Mouse (Mus musculus) lung, adult 2 months (tissue): Measurements from ENCODE around the gene Ugt1a5. TPM values are rescaled to one million over a fixed set of nuclear protein-coding genes. Genes with fewer than 3 reads are reported as not detected.
A peak's percentile ranks its signal among the peaks of the same experiment; 100 is the strongest.

Experiments
- DNase-seq: peaks from one replicate; pipeline ENCODE4 v3.0.0; 2022
- H3K4me1 ChIP-seq: fragments of 200-500 bp; 2 replicates; pipeline ENCODE4 v1.6.1; 2011; ENCODE audit warnings: low read length; ENCODE audit not compliant: control insufficient read depth, insufficient read depth
- H3K4me3 ChIP-seq: fragments of 200-500 bp; replicated peaks from 2 replicates; pipeline ENCODE3; 2011; ENCODE audit warnings: low read depth, mild to moderate bottlenecking, control low read depth, low read length; ENCODE audit errors: extremely low read depth
- CTCF ChIP-seq: fragments of 200-500 bp; IDR thresholded peaks from 2 replicates; pipeline ENCODE4 v1.5.1; 2011; ENCODE audit warnings: mild to moderate bottlenecking, low read length, control low read depth; ENCODE audit not compliant: insufficient read depth
- POLR2A ChIP-seq: fragments of 200-500 bp; IDR thresholded peaks from 2 replicates; pipeline ENCODE4 v1.6.1; 2011; ENCODE audit warnings: low read depth, mild to moderate bottlenecking, control low read depth, low read length, borderline replicate concordance; ENCODE audit errors: extremely low read depth
- WGBS: fragments of 180-500 bp; shearing (Covaris S2); methylation state at CpG from one replicate; pipeline ENCODE4 v1.1.7; 2018; 5-methylcytosine and 5-hydroxymethylcytosine counted together
- polyA plus RNA-seq: library from polyadenylated mRNA; depleted of rRNA; stranded (reverse); fragments of >200 nt; gene quantifications from 2 replicates; pipeline ENCODE4 v1.2.3, GENCODE M21; 2012

Ugt1a5 gene
- polyA plus RNA-seq, 1 experiment, result 0.36 TPM

DNA sequence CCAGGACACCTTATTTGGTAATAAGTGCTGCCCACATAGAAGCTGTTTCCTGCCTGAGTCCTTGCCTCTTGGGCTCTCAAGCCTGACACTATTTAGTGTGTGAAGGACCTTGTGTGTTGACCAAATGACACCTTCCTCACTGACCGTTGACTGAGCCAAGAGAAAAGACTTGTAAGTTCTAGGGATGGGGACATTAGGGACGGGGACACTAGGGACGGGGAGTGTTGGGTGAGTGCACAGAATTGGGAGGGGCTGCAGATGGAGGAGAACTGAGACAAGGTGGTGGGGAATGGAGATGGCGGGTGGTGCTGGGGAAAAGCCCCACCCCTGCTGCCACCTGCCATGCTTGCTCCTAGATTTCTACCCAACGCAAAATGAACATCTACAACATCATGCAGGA is 64.2 kb downstream of the Ugt1a5 start:
- 82% methylated on average over 5 of the region's 5 CpGs for WGBS
- peak; percentile 10 for DNase-seq
- no peaks in the 10 kb centered on the region for H3K4me1 ChIP-seq
- H3K4me3 ChIP-seq, result no peak overlapping the region
- no peak for TF ChIP-seq POLR2A
- TF ChIP-seq CTCF, result no peak

DNA sequence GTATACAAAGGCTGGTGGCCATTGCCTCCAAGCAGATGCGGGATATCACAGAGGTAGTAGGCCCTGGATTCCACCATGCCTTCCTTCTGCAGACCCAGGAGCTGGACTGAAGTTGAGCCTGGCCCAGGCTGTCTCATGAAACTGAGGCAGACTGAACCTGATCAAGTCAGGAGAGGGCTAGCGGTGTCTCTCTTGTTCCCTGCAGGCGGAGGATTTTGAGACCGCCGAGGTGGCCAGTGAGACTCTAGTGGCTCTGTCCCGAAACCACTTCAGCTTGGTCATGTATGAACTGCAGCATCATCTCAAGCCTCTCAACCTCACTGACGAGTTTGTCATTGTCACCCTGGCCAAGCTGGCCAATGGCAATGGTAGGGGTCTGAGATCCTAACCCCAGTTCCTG is 64.6 kb downstream of the Ugt1a5 start:
- TF ChIP-seq POLR2A, result no peak
- no peak for TF ChIP-seq CTCF
- no peak for DNase-seq
- 67% methylated on average over 7 of the region's 7 CpGs for WGBS

DNA sequence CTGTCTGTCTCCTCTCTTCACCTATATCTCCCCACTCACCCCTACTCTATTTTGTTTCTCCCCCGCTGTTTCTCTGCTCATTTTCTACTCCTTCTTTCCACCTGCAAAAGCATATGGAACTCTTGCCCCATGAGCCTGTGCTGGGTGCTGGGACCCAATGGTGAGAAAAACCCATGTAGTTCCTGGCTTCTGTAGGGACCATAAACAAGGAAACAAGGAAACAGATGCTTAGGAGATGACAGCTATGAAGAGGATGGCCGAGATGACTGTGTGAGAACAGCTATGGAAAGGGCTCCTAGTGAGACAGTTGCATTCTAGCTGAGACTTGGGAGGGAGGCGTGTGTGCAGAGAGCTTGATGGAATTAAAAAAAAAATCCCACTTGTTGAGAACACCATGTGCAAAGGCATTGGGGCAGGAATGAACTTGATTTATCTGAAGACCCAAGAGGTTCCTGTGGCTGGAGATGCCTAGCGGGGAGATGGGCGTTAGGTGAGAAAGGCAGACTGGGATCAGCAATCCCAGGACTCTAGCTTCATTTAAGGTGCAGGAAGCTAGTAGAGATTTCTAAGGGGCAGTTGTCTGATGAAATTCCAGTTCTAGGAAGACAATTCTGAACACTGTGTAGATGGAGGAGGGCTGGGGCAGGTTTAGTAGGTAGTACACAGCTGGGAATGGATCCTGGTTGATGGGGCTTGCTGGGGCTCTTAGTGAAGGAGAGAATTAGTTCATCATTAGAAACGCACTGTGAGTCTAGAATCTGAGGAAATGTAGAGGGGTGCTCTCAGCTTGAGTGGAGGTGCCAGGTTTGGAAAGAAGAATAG is 65.4 kb downstream of the Ugt1a5 start:
- H3K4me3 ChIP-seq, result no peak overlapping the region
- DNase-seq, result no peak
- no peaks in the 10 kb centered on the region for H3K4me1 ChIP-seq
- WGBS, result 69% methylated on average over 6 of the region's 6 CpGs
- TF ChIP-seq CTCF, result no peak
- TF ChIP-seq POLR2A, result no peak

More for the DNA sequence above, 64.6 kb downstream of the Ugt1a5 start:
- H3K4me1 ChIP-seq, result no peaks in the 10 kb centered on the region
- no peak overlapping the region for H3K4me3 ChIP-seq

DNA sequence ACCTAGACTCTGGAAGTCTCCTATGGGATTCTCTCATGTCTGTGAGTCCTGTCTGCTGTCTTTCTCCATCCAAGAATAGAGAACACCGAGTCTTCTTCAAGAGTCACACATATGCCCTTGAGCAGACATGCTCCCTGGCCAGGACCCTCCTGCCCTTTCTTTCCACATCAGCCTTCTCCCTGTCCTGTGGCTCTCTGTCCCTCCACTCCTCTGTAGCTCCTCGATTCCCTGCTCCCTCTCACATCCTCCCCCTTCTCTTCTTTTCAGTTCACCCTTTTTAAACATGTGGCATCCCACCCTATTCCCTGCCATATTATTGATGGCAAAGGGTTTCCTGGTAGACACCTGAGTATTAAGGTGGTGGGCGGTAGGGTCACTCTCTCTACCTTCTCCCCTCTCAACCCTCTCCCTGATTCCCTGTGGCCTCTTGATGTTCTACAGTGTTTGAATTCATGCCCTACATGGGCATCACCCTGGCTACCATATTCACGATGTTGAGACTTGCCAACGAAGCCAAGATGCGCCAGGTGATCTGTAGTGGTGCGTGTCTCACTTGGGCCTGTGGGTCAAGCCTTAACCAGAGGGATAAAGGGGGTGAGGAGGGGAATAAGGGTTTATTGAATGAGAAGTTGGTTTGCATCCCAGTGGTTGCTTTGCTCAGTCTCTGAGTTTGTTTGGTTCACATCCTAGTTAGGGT is 66.1 kb downstream of the Ugt1a5 start:
- peak; percentile 5 for DNase-seq

DNA sequence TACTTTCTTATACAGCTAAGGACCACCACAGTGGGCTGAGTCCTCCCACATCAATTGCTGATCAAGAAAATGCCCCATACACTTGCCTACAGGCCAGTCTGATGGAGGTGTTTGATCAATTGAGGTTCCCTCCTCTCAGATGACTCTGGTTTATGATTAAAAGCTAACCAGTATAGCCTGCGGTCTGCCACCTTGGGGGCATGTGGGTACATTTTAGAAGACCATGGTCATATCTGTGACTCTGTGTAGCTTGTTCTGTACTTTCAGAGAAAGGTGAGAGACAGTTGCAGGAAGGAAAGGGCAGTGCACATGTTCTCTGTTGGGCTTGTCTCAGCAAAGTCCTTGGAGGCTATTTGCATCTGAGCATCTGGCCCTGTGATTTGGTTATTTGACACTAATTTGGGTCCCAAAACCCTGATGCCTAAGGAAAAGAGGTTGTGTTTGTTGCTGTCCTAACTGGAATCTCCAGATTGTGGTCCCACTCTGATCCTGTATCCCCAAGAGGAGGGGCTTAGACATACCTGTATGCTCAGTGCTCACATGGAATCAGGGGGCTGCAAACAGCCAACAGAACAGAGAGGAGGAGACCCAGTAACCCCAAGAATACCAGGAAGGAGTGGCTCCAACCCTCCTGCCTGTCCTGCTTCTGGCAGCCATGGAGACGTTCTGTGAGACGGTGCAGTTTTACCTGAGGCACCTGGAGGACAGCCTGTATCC is 67.0 kb downstream of the Ugt1a5 start:
- no peak for DNase-seq
- no peak overlapping the region for H3K4me3 ChIP-seq
- WGBS, result 49% methylated on average over 3 of the region's 3 CpGs
- TF ChIP-seq CTCF (no peak), POLR2A (no peak)
- H3K4me1 ChIP-seq, result no peaks in the 10 kb centered on the region

More for the DNA sequence above, 66.1 kb downstream of the Ugt1a5 start:
- WGBS, result 63% methylated on average over 7 of the region's 7 CpGs
- H3K4me1 ChIP-seq, result no peaks in the 10 kb centered on the region
- TF ChIP-seq CTCF, result no peak
- no peak for TF ChIP-seq POLR2A
- H3K4me3 ChIP-seq, result no peak overlapping the region

DNA sequence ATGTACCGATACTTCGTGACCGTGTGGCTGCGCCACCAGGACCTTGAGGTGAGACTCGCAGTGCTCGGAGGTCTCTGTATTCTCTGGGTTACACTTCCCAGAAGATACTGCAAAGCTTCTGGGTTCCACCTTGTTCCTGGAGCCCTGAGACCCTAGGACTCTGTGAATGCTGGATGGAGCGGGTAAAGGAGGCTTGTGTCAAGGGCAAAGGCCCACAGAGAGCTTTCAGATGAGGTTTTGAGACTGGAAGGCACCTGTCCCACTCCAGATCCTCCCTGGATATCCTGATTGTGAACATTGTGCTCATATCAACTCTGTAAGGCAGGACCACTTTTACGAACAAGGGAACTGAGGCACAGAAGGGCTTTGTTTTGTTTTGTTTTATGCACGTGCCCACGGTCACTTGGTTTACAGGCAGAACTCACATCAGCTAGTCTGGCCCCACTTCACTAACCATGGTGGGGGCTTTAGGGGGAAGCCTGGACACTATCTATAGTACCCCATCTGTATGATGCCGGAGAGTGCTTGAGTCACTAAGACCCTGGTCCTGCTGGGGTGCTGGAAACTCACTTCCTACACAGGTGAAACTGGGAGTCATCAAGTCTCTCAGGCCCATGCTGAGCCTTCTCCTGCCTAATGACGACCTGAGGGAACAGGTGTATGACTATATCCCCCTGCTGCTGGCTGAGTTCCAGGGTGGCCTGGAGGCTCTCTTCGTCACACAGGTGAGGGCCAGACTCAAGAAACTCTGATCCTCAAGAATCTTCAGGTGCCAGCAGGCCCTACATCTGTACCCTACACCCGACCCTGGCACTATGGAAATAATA is 67.8 kb downstream of the Ugt1a5 start:
- Histone ChIP-seq H3K4me1 (no peaks in the 10 kb centered on the region), H3K4me3 (no peak overlapping the region)
- WGBS, result 65% methylated on average over 14 of the region's 14 CpGs
- no peak for TF ChIP-seq POLR2A
- TF ChIP-seq CTCF, result no peak
- no peak for DNase-seq

DNA sequence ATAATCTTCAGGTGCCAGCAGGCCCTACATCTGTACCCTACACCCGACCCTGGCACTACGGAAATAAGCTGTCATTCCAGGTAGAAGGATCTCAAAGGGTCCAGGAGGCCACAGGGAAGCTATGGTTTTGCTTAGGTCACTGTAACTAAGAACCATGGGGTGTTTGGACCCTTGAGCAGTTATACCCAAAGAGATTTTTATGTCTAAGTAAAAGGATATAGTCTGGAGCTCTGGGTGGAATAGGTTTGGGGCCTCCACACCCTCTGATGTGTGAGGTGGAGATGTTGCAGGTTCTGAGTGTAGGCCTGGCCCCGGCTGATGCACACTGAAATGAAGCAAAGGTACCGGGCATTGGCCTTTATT is 68.4 kb downstream of the Ugt1a5 start:
- DNase-seq, result no peak
- no peak for TF ChIP-seq CTCF
- TF ChIP-seq POLR2A, result no peak
- WGBS, result 58% methylated on average over 4 of the region's 4 CpGs
- no peaks in the 10 kb centered on the region for H3K4me1 ChIP-seq
- H3K4me3 ChIP-seq, result no peak overlapping the region

DNA sequence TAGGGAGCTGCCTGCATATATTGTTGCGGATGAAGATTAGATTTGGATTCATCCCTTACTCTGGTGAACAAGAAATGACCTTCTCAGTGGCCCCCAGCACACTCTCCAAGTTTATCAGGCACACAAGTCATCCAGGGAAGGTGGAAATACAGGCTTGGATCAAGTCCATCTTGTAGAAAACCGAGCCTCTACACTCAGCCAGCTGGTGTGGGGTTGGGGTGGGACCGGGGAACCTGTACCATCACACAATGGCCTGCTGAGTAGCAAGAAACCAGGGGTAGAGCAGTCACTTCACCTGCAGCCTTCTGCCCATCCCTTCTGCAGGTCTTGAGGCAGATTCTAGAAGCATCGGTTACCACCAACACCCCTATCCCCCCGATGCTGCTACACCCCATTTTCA is 68.8 kb downstream of the Ugt1a5 start:
- 37% methylated on average over 5 of the region's 5 CpGs for WGBS
- Histone ChIP-seq H3K4me3 (no peak overlapping the region), H3K4me1 (no peaks in the 10 kb centered on the region)
- DNase-seq, result no peak
- TF ChIP-seq CTCF (no peak), POLR2A (no peak)
